Mouse (Mus musculus) retina, postnatal 1 day (tissue): ENCODE measurements around the gene Gpam.

Experiments used
- DNase-seq: peaks from one replicate; pipeline ENCODE4 v3.0.0-alpha.2; 2012

Gene Gpam

GRCm38 (mm10) chr19:55100227-55101140, 26.6 kb downstream of the Gpam start:
- no peak for DNase-seq

- peak; percentile 93 for DNase-seq
Observed at GRCm38 (mm10) chr19:55099184-55100160, 27.6 kb downstream of the Gpam start.

- DNase-seq = peak; percentile 69
Observed at GRCm38 (mm10) chr19:55098409-55099183, 28.4 kb downstream of the Gpam start.

- DNase-seq = no peak
Observed at GRCm38 (mm10) chr19:55097396-55097967, 29.6 kb downstream of the Gpam start.

GRCm38 (mm10) chr19:55096666-55097065, 30.4 kb downstream of the Gpam start:
- no peak for DNase-seq

GRCm38 (mm10) chr19:55095547-55095946, 31.5 kb downstream of the Gpam start:
- no peak for DNase-seq

- no peak for DNase-seq
Observed at GRCm38 (mm10) chr19:55091602-55092413, 35.2 kb downstream of the Gpam start.

- no peak for DNase-seq
Observed at GRCm38 (mm10) chr19:55090885-55091284, 36.2 kb downstream of the Gpam start.

GRCm38 (mm10) chr19:55090142-55090541, 36.9 kb downstream of the Gpam start:
- no peak for DNase-seq

GRCm38 (mm10) chr19:55087776-55088175, 39.3 kb downstream of the Gpam start:
- DNase-seq = no peak

- DNase-seq = no peak
Observed at GRCm38 (mm10) chr19:55085857-55086185, 41.2 kb downstream of the Gpam start.

- DNase-seq = no peak
Observed at GRCm38 (mm10) chr19:55084971-55085856, 41.8 kb downstream of the Gpam start.

- no peak for DNase-seq
Observed at GRCm38 (mm10) chr19:55076822-55077221, 50.2 kb downstream of the Gpam start.

GRCm38 (mm10) chr19:55073004-55073403, 54.0 kb downstream of the Gpam start:
- no peak for DNase-seq

- no peak for DNase-seq
Observed at GRCm38 (mm10) chr19:55069054-55069453, 58.0 kb downstream of the Gpam start.

GRCm38 (mm10) chr19:55063272-55063671, 63.8 kb downstream of the Gpam start:
- peak; percentile 41 for DNase-seq

- no peak for DNase-seq
Observed at GRCm38 (mm10) chr19:55062501-55062900, 64.5 kb downstream of the Gpam start.

GRCm38 (mm10) chr19:55061951-55062350, 65.1 kb downstream of the Gpam start:
- DNase-seq = peak; percentile 87

GRCm38 (mm10) chr19:55061447-55061901, 65.6 kb downstream of the Gpam start:
- DNase-seq = peak; percentile 55

GRCm38 (mm10) chr19:55060964-55061363, 66.1 kb downstream of the Gpam start:
- DNase-seq = peak; percentile 84
